Mouse (Mus musculus) kidney, adult 2 months (tissue): ENCODE data around the gene Gm6793.

Experiments used
- CTCF ChIP-seq: fragments of 200-500 bp; conservative IDR thresholded peaks from 2 replicates; pipeline ENCODE4 v1.5.1; 2011; ENCODE audit warnings: low read depth, mild to moderate bottlenecking, control low read depth, low read length, moderate library complexity, mixed read lengths; ENCODE audit not compliant: insufficient read depth, insufficient read length
- POLR2A ChIP-seq: fragments of 200-500 bp; IDR thresholded peaks from one replicate; pipeline ENCODE4 v1.6.1; 2011; ENCODE audit warnings: low read depth, low read length, control low read depth

GRCm38 (mm10) chr8:112010997-112011815 is 3.6 kb downstream of the Gm6793 start, which contains the start of the genes Kars and Terf2ip:
- TF ChIP-seq POLR2A (peak; percentile 84), CTCF (no peak)
